Mouse (Mus musculus) adrenal gland, adult 2 months (tissue): ENCODE measurements around the gene Psmb8. TPM values are rescaled to one million over a fixed set of nuclear protein-coding genes. Genes with fewer than 3 reads are reported as not detected.
A peak's percentile ranks its signal among the peaks of the same experiment; 100 is the strongest.

ENCODE experiments used
- DNase-seq: peaks from one replicate; pipeline ENCODE4 v3.0.0; 2021
- long read RNA-seq: library from polyadenylated mRNA; stranded (forward); transcript quantifications from one replicate; pipeline ENCODE4 v2.0.0, GENCODE M21; 2021
- polyA plus RNA-seq: library from polyadenylated mRNA; depleted of rRNA; stranded (reverse); fragments of >200 nt; gene quantifications from 2 replicates; pipeline ENCODE4 v1.2.3, GENCODE M21; 2012; rRNA removed
- total RNA-seq, 2 experiments: library from RNA; stranded (reverse); gene quantifications; 2 replicates each; pipeline ENCODE4 v1.2.3; 2021

The Psmb8 gene
- total RNA-seq = 10 to 100 TPM; 21.8 to 41.4 TPM
- 49.6 and 68.0 TPM in 2 replicates for polyA plus RNA-seq
- long read RNA-seq, transcript Psmb8-201 (6 exons, 1,628 nt) = major isoform, 46 of 58 reads
- long read RNA-seq, partial matches to known transcripts = 2 of 58 reads
- long read RNA-seq, other reads (novel, unspliced or antisense) = 10 of 58 reads

- DNase-seq = peak; percentile 94
Measured at GRCm38 (mm10) chr17:34196941-34197894, at the start of gene Psmb8. TSS of gene Psmb8 (plus strand) at chr17:34197721.

- DNase-seq = peak; percentile 52
Measured at GRCm38 (mm10) chr17:34152923-34153322, 44.6 kb upstream of the Psmb8 start, which contains the start of gene H2-DMb1. TSS of gene H2-DMb1 (plus strand) at chr17:34153072.

- no peak for DNase-seq
Measured at GRCm38 (mm10) chr17:34155534-34155933, 42.0 kb upstream of the Psmb8 start.

GRCm38 (mm10) chr17:34164202-34164895, 33.2 kb upstream of the Psmb8 start:
- no peak for DNase-seq

- no peak for DNase-seq
Measured at GRCm38 (mm10) chr17:34165033-34165730, 32.3 kb upstream of the Psmb8 start.

- peak; percentile 36 for DNase-seq
Measured at GRCm38 (mm10) chr17:34169279-34169678, 28.2 kb upstream of the Psmb8 start.

- no peak for DNase-seq
Measured at GRCm38 (mm10) chr17:34170487-34170876, 27.0 kb upstream of the Psmb8 start.

GRCm38 (mm10) chr17:34170877-34171498, 26.5 kb upstream of the Psmb8 start:
- DNase-seq = peak; percentile 76

GRCm38 (mm10) chr17:34172528-34172927, 25.0 kb upstream of the Psmb8 start:
- DNase-seq = no peak

GRCm38 (mm10) chr17:34174075-34174474, 23.4 kb upstream of the Psmb8 start:
- DNase-seq = no peak

- DNase-seq = no peak
Measured at GRCm38 (mm10) chr17:34177179-34177578, 20.3 kb upstream of the Psmb8 start.

GRCm38 (mm10) chr17:34179019-34179418, 18.5 kb upstream of the Psmb8 start:
- no peak for DNase-seq

- no peak for DNase-seq
Measured at GRCm38 (mm10) chr17:34179913-34180859, 17.3 kb upstream of the Psmb8 start.

- DNase-seq = no peak
Measured at GRCm38 (mm10) chr17:34183564-34184219, 13.8 kb upstream of the Psmb8 start.

- no peak for DNase-seq
Measured at GRCm38 (mm10) chr17:34185526-34185925, 12.0 kb upstream of the Psmb8 start.

- DNase-seq = no peak
Measured at GRCm38 (mm10) chr17:34186885-34187260, 10.6 kb upstream of the Psmb8 start.

GRCm38 (mm10) chr17:34187261-34187916, 10.1 kb upstream of the Psmb8 start, which contains the start of the genes Tap1 and Psmb9:
TSS of gene Tap1 (plus strand) at chr17:34187553.
TSS of gene Psmb9 (minus strand) at chr17:34187764.
- DNase-seq = peak; percentile 98

GRCm38 (mm10) chr17:34188010-34188409, 9.5 kb upstream of the Psmb8 start:
- DNase-seq = peak; percentile 74

GRCm38 (mm10) chr17:34188986-34189385, 8.5 kb upstream of the Psmb8 start:
- DNase-seq = no peak
